Mouse (Mus musculus): ENCODE data around the gene Fzd4. TPM values are rescaled to one million over a fixed set of nuclear protein-coding genes. Genes with fewer than 3 reads are reported as not detected.

Fzd4 gene
- polyA plus RNA-seq, 1 experiment, result 0.97 TPM

- no peak overlapping the region for H3K27ac ChIP-seq (ENCODE audit: insufficient read depth, low read length)
- TF ChIP-seq CTCF (IDR thresholded peaks at IDR 0.05; ENCODE audit: low read depth, low read length) (no peak), EP300 (IDR thresholded peaks at IDR 0.05; ENCODE audit: insufficient read depth, low read depth, low read length) (no peak), POLR2A (IDR thresholded peaks at IDR 0.05; ENCODE audit: insufficient read depth, low read length) (no peak)
- no peak overlapping the region for H3K9ac ChIP-seq (ENCODE audit: low read depth, poor library complexity, severe bottlenecking)
- H3K4me3 ChIP-seq (ENCODE audit: low read depth, low read length), result no peak overlapping the region
- H3K4me1 ChIP-seq (ENCODE audit: control insufficient read depth, insufficient read depth, low read length), result no peaks in the 10 kb centered on the region
- no peaks in the 10 kb centered on the region for H3K36me3 ChIP-seq (ENCODE audit: control insufficient read depth, insufficient read depth, low read length, poor library complexity, severe bottlenecking)
- no peaks in the 10 kb centered on the region for H3K9me3 ChIP-seq (replicated peaks; ENCODE audit: control insufficient read depth, insufficient read depth, low read length, poor library complexity, severe bottlenecking)
- peaks cover 2% of the 10 kb centered on the region; the same call in 1 of the 2 replicates for H3K27me3 ChIP-seq (ENCODE audit: control insufficient read depth, insufficient read depth, low read length, poor library complexity, severe bottlenecking)
Observed at GRCm38 (mm10) chr7:89427101-89427500, 22.9 kb downstream of the Fzd4 start.

GRCm38 (mm10) chr7:89428804-89429203 is 24.6 kb downstream of the Fzd4 start:
- H3K9me3 ChIP-seq (replicated peaks; ENCODE audit: control insufficient read depth, insufficient read depth, low read length, poor library complexity, severe bottlenecking), result no peaks in the 10 kb centered on the region
- H3K36me3 ChIP-seq (ENCODE audit: control insufficient read depth, insufficient read depth, low read length, poor library complexity, severe bottlenecking), result no peaks in the 10 kb centered on the region
- no peak overlapping the region for H3K9ac ChIP-seq (ENCODE audit: low read depth, poor library complexity, severe bottlenecking)
- TF ChIP-seq EP300 (IDR thresholded peaks at IDR 0.05; ENCODE audit: insufficient read depth, low read depth, low read length) (no peak), CTCF (IDR thresholded peaks at IDR 0.05; ENCODE audit: low read depth, low read length) (no peak), POLR2A (IDR thresholded peaks at IDR 0.05; ENCODE audit: insufficient read depth, low read length) (no peak)
- no peak overlapping the region for H3K27ac ChIP-seq (ENCODE audit: insufficient read depth, low read length)
- no peaks in the 10 kb centered on the region for H3K4me1 ChIP-seq (ENCODE audit: control insufficient read depth, insufficient read depth, low read length)
- no peak overlapping the region for H3K4me3 ChIP-seq (ENCODE audit: low read depth, low read length)
- H3K27me3 ChIP-seq (ENCODE audit: control insufficient read depth, insufficient read depth, low read length, poor library complexity, severe bottlenecking), result peaks cover 2% of the 10 kb centered on the region; the same call in 1 of the 2 replicates

GRCm38 (mm10) chr7:89429326-89429725 is 25.2 kb downstream of the Fzd4 start:
- no peaks in the 10 kb centered on the region for H3K9me3 ChIP-seq (replicated peaks; ENCODE audit: control insufficient read depth, insufficient read depth, low read length, poor library complexity, severe bottlenecking)
- H3K27me3 ChIP-seq (ENCODE audit: control insufficient read depth, insufficient read depth, low read length, poor library complexity, severe bottlenecking), result peaks cover 2% of the 10 kb centered on the region; the same call in 1 of the 2 replicates
- no peak overlapping the region for H3K4me3 ChIP-seq (ENCODE audit: low read depth, low read length)
- no peak overlapping the region for H3K9ac ChIP-seq (ENCODE audit: low read depth, poor library complexity, severe bottlenecking)
- H3K36me3 ChIP-seq (ENCODE audit: control insufficient read depth, insufficient read depth, low read length, poor library complexity, severe bottlenecking), result no peaks in the 10 kb centered on the region
- no peak overlapping the region for H3K27ac ChIP-seq (ENCODE audit: insufficient read depth, low read length)
- TF ChIP-seq POLR2A (IDR thresholded peaks at IDR 0.05; ENCODE audit: insufficient read depth, low read length) (no peak), EP300 (IDR thresholded peaks at IDR 0.05; ENCODE audit: insufficient read depth, low read depth, low read length) (no peak), CTCF (IDR thresholded peaks at IDR 0.05; ENCODE audit: low read depth, low read length) (no peak)
- H3K4me1 ChIP-seq (ENCODE audit: control insufficient read depth, insufficient read depth, low read length), result no peaks in the 10 kb centered on the region

- Histone ChIP-seq H3K4me3 (ENCODE audit: low read depth, low read length) (no peak overlapping the region), H3K4me1 (ENCODE audit: control insufficient read depth, insufficient read depth, low read length) (no peaks in the 10 kb centered on the region), H3K9me3 (replicated peaks; ENCODE audit: control insufficient read depth, insufficient read depth, low read length, poor library complexity, severe bottlenecking) (no peaks in the 10 kb centered on the region), H3K36me3 (ENCODE audit: control insufficient read depth, insufficient read depth, low read length, poor library complexity, severe bottlenecking) (no peaks in the 10 kb centered on the region), H3K27me3 (ENCODE audit: control insufficient read depth, insufficient read depth, low read length, poor library complexity, severe bottlenecking) (no peaks in the 10 kb centered on the region), H3K9ac (ENCODE audit: low read depth, poor library complexity, severe bottlenecking) (no peak overlapping the region), H3K27ac (ENCODE audit: insufficient read depth, low read length) (no peak overlapping the region)
- TF ChIP-seq POLR2A (IDR thresholded peaks at IDR 0.05; ENCODE audit: insufficient read depth, low read length) (no peak), EP300 (IDR thresholded peaks at IDR 0.05; ENCODE audit: insufficient read depth, low read depth, low read length) (no peak), CTCF (IDR thresholded peaks at IDR 0.05; ENCODE audit: low read depth, low read length) (no peak)
Observed at GRCm38 (mm10) chr7:89431185-89431584, 27.0 kb downstream of the Fzd4 start.

GRCm38 (mm10) chr7:89433193-89433892 is 29.2 kb downstream of the Fzd4 start:
- Histone ChIP-seq H3K4me3 (ENCODE audit: low read depth, low read length) (no peak overlapping the region), H3K36me3 (ENCODE audit: control insufficient read depth, insufficient read depth, low read length, poor library complexity, severe bottlenecking) (no peaks in the 10 kb centered on the region), H3K9ac (ENCODE audit: low read depth, poor library complexity, severe bottlenecking) (no peak overlapping the region), H3K4me1 (ENCODE audit: control insufficient read depth, insufficient read depth, low read length) (no peaks in the 10 kb centered on the region), H3K27me3 (ENCODE audit: control insufficient read depth, insufficient read depth, low read length, poor library complexity, severe bottlenecking) (no peaks in the 10 kb centered on the region), H3K27ac (ENCODE audit: insufficient read depth, low read length) (no peak overlapping the region), H3K9me3 (replicated peaks; ENCODE audit: control insufficient read depth, insufficient read depth, low read length, poor library complexity, severe bottlenecking) (no peaks in the 10 kb centered on the region)
- TF ChIP-seq CTCF (IDR thresholded peaks at IDR 0.05; ENCODE audit: low read depth, low read length), result no peak
- TF ChIP-seq EP300 (IDR thresholded peaks at IDR 0.05; ENCODE audit: insufficient read depth, low read depth, low read length), result no peak
- no peak for TF ChIP-seq POLR2A (IDR thresholded peaks at IDR 0.05; ENCODE audit: insufficient read depth, low read length)

GRCm38 (mm10) chr7:89433893-89434616 is 29.9 kb downstream of the Fzd4 start:
- Histone ChIP-seq H3K9me3 (replicated peaks; ENCODE audit: control insufficient read depth, insufficient read depth, low read length, poor library complexity, severe bottlenecking) (no peaks in the 10 kb centered on the region), H3K9ac (ENCODE audit: low read depth, poor library complexity, severe bottlenecking) (no peak overlapping the region), H3K4me3 (ENCODE audit: low read depth, low read length) (no peak overlapping the region), H3K36me3 (ENCODE audit: control insufficient read depth, insufficient read depth, low read length, poor library complexity, severe bottlenecking) (no peaks in the 10 kb centered on the region), H3K4me1 (ENCODE audit: control insufficient read depth, insufficient read depth, low read length) (no peaks in the 10 kb centered on the region), H3K27ac (ENCODE audit: insufficient read depth, low read length) (no peak overlapping the region), H3K27me3 (ENCODE audit: control insufficient read depth, insufficient read depth, low read length, poor library complexity, severe bottlenecking) (no peaks in the 10 kb centered on the region)
- no peak for TF ChIP-seq CTCF (IDR thresholded peaks at IDR 0.05; ENCODE audit: low read depth, low read length)
- TF ChIP-seq POLR2A (IDR thresholded peaks at IDR 0.05; ENCODE audit: insufficient read depth, low read length), result no peak
- no peak for TF ChIP-seq EP300 (IDR thresholded peaks at IDR 0.05; ENCODE audit: insufficient read depth, low read depth, low read length)
